Mouse (Mus musculus) hematopoietic stem cell, adult 5-6 weeks (primary cell): ENCODE measurements around the gene Slc6a20a. TPM values are rescaled to one million over a fixed set of nuclear protein-coding genes. Genes with fewer than 3 reads are reported as not detected.
"Not testable (repeated sequence)": the region's sequence is repeated elsewhere in the genome, so short reads cannot be mapped to it uniquely, and the experiment has no call there.

Experiments
- ATAC-seq, 2 experiments: fragments of 125-278 bp in 1 of 2; replicated peaks in 1 of 2; 2 replicates each; pipeline ENCODE4 v1.8.0; 2016 to 2017; ENCODE audit warnings: inconsistent platforms in 2 of 2, mild to moderate bottlenecking in 2 of 2, moderate number of reproducible peaks in 2 of 2, low read depth in 1 of 2, moderate TSS enrichment in 1 of 2; ENCODE audit not compliant: low FRiP score in 2 of 2, poor library complexity in 2 of 2, severe bottlenecking in 2 of 2, insufficient read depth in 1 of 2, low TSS enrichment in 1 of 2
- total RNA-seq: library from RNA; stranded (forward); fragments of 172-1452, 232-1000 nt; gene quantifications from 2 replicates; pipeline ENCODE4 v1.2.3, GENCODE M21; 2017

The Slc6a20a gene
- total RNA-seq: 1.6 TPM in 1 of 2 replicates, not detected in the other

- peak; percentile 37 to 44; a peak in 2 of 4 replicates for ATAC-seq
These were observed at the start of gene Slc6a20a, which contains the start of gene Ccr9 for GRCm38 (mm10) chr9:123678327-123679105. TSS of gene Slc6a20a (minus strand) at chr9:123678885. TSS of gene Ccr9 (plus strand) at chr9:123678439.

- ATAC-seq: peak in 1 of 2 experiments; percentile 25; a peak in 1 of 4 replicates
These were observed 44.2 kb upstream of the Slc6a20a start for GRCm38 (mm10) chr9:123722737-123723493.

GRCm38 (mm10) chr9:123717186-123718008, 38.7 kb upstream of the Slc6a20a start, which contains the start of gene Lztfl1:
TSS of gene Lztfl1 (minus strand) at chr9:123717697.
- ATAC-seq: peak; percentile 99

- ATAC-seq: no peak
These were observed 37.6 kb upstream of the Slc6a20a start for GRCm38 (mm10) chr9:123716301-123716700.

- no peak for ATAC-seq
These were observed 34.4 kb upstream of the Slc6a20a start for GRCm38 (mm10) chr9:123713111-123713510.

- no peak for ATAC-seq
These were observed 30.5 kb upstream of the Slc6a20a start for GRCm38 (mm10) chr9:123709226-123709625.

- ATAC-seq: peak; percentile 27 to 53; a peak in 2 of 4 replicates
These were observed 23.1 kb upstream of the Slc6a20a start for GRCm38 (mm10) chr9:123701822-123702221.

GRCm38 (mm10) chr9:123695634-123696302, 17.1 kb upstream of the Slc6a20a start:
- no peak for ATAC-seq

- no peak for ATAC-seq
These were observed 9.5 kb upstream of the Slc6a20a start for GRCm38 (mm10) chr9:123688227-123688626.

GRCm38 (mm10) chr9:123686206-123686605, 7.5 kb upstream of the Slc6a20a start:
- ATAC-seq: no peak

GRCm38 (mm10) chr9:123683704-123684103, 5.0 kb upstream of the Slc6a20a start:
- ATAC-seq: peak; percentile 39 to 46; a peak in 3 of 4 replicates

GRCm38 (mm10) chr9:123679198-123679597, 513 bp upstream of the Slc6a20a start:
- no peak for ATAC-seq

- ATAC-seq: peak; percentile 37 to 58; a peak in 2 of 4 replicates
These were observed 13.0 kb downstream of the Slc6a20a start for GRCm38 (mm10) chr9:123665645-123666044.

GRCm38 (mm10) chr9:123659986-123660676, 18.6 kb downstream of the Slc6a20a start:
- not testable (repeated sequence) for ATAC-seq

- peak in 1 of 2 experiments; percentile 51; a peak in 1 of 4 replicates for ATAC-seq
These were observed 19.7 kb downstream of the Slc6a20a start for GRCm38 (mm10) chr9:123658981-123659380.

- ATAC-seq: peak; percentile 75 to 79
These were observed 21.2 kb downstream of the Slc6a20a start for GRCm38 (mm10) chr9:123657457-123657856.
